Mouse (Mus musculus) thymus, postnatal 36 days (tissue): ENCODE results near the gene Gm9745.
"Not testable (repeated sequence)": the region's sequence is repeated elsewhere in the genome, so short reads cannot be mapped to it uniquely, and the experiment has no call there.

Experiments
- DNase-seq, 2 experiments: peaks; one replicate each; pipeline ENCODE4 v3.0.0; 2022; ENCODE audit warnings: mixed read lengths in 2 of 2

Gm9745 gene

GRCm38 (mm10) chr13:8905986-8906385, 42.0 kb downstream of the Gm9745 start:
- DNase-seq: not testable (repeated sequence)
